Mouse (Mus musculus) hematopoietic stem cell, adult 5-6 weeks (primary cell): ENCODE data around the gene 4933407L21Rik. TPM values are rescaled to one million over a fixed set of nuclear protein-coding genes. Genes with fewer than 3 reads are reported as not detected.
A peak's percentile ranks its signal among the peaks of the same experiment; 100 is the strongest.

Experiments used
- ATAC-seq, 2 experiments: fragments of 125-278 bp in 1 of 2; replicated peaks in 1 of 2; 2 replicates each; pipeline ENCODE4 v1.8.0; 2016 to 2017; ENCODE audit warnings: inconsistent platforms in 2 of 2, mild to moderate bottlenecking in 2 of 2, moderate number of reproducible peaks in 2 of 2, low read depth in 1 of 2, moderate TSS enrichment in 1 of 2; ENCODE audit not compliant: low FRiP score in 2 of 2, poor library complexity in 2 of 2, severe bottlenecking in 2 of 2, insufficient read depth in 1 of 2, low TSS enrichment in 1 of 2
- total RNA-seq: library from RNA; stranded (forward); fragments of 172-1452, 232-1000 nt; gene quantifications from 2 replicates; pipeline ENCODE4 v1.2.3, GENCODE M21; 2017

4933407L21Rik gene
- not detected in 2 replicates for total RNA-seq

- ATAC-seq = no peak
Measured at GRCm38 (mm10) chr1:85928057-85928687, at the start of gene 4933407L21Rik. TSS of gene 4933407L21Rik (plus strand) at chr1:85928483.

GRCm38 (mm10) chr1:85882003-85882402 is 46.3 kb upstream of the 4933407L21Rik start:
- ATAC-seq = no peak

- ATAC-seq = no peak
Measured at GRCm38 (mm10) chr1:85887221-85887620, 41.1 kb upstream of the 4933407L21Rik start.

GRCm38 (mm10) chr1:85894231-85894747 is 34.0 kb upstream of the 4933407L21Rik start, which contains the start of gene Itm2c:
TSS of gene Itm2c (plus strand) at chr1:85894281.
- peak; percentile 65 to 72 for ATAC-seq

- peak in 1 of 2 experiments; percentile 8; a peak in 2 of 4 replicates for ATAC-seq
Measured at GRCm38 (mm10) chr1:85894748-85895360, 33.4 kb upstream of the 4933407L21Rik start.

- ATAC-seq = peak; percentile 67 to 79
Measured at GRCm38 (mm10) chr1:85895391-85895837, 32.9 kb upstream of the 4933407L21Rik start.

- ATAC-seq = no peak
Measured at GRCm38 (mm10) chr1:85896110-85896509, 32.2 kb upstream of the 4933407L21Rik start.

GRCm38 (mm10) chr1:85896781-85897700 is 31.2 kb upstream of the 4933407L21Rik start:
- ATAC-seq = 0 out of 4 replicates have a peak, but pooled peaks of 1 of the 2 experiments have one; percentile 7

GRCm38 (mm10) chr1:85897901-85898760 is 30.2 kb upstream of the 4933407L21Rik start:
- ATAC-seq = no peak

- ATAC-seq = no peak
Measured at GRCm38 (mm10) chr1:85898761-85899387, 29.4 kb upstream of the 4933407L21Rik start.

- ATAC-seq = no peak
Measured at GRCm38 (mm10) chr1:85899388-85899761, 28.9 kb upstream of the 4933407L21Rik start.

- ATAC-seq = no peak
Measured at GRCm38 (mm10) chr1:85900521-85901333, 27.6 kb upstream of the 4933407L21Rik start.

- ATAC-seq = 0 out of 4 replicates have a peak, but pooled peaks of 1 of the 2 experiments have one; percentile 14
Measured at GRCm38 (mm10) chr1:85901516-85902107, 26.7 kb upstream of the 4933407L21Rik start.

- ATAC-seq = no peak
Measured at GRCm38 (mm10) chr1:85902108-85902561, 26.1 kb upstream of the 4933407L21Rik start.

GRCm38 (mm10) chr1:85906892-85907291 is 21.4 kb upstream of the 4933407L21Rik start:
- no peak for ATAC-seq
